Mouse (Mus musculus): ENCODE measurements around the gene Pip4k2b.

Pip4k2b gene

DNA sequence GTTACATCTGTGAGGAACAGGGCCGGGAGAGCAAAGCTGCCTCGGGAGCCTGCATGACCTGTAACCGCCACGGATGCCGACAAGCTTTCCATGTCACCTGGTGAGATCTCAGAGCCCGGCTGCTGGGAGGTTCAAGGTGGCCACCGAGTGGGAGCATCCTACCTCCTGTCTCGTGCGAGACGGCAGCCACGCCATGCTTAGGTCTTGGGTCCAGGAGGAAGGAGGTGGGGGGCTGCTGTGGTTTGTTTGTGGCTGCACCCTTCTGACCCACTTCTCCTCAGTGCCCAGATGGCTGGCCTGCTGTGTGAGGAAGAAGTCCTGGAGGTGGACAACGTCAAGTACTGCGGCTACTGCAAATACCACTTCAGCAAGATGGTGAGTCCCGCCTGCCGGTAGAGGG, 77.7 kb downstream of the Pip4k2b start:
- DNase-seq (ENCODE audit: low spot score in 2 of 2): no peak

DNA sequence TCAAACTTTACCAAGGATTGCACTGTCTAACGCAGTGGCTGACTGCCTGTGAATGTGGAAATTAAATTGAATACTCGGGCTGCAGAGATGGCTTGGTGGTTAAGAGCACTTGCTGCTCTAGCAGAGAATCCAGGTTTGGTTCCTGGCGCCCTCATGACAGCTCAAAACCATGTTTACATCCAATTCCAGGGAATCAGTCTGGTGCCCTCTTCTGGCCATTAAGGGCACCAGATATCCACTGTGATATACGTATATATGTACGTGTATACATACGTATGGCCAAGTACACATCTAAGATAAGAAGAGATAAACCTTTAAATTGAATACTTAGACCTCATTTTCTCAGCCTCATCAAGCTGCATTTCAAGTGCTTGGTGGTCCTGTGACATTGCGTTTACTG, 78.3 kb downstream of the Pip4k2b start:
- DNase-seq (ENCODE audit: low spot score in 2 of 2): no peak

DNA sequence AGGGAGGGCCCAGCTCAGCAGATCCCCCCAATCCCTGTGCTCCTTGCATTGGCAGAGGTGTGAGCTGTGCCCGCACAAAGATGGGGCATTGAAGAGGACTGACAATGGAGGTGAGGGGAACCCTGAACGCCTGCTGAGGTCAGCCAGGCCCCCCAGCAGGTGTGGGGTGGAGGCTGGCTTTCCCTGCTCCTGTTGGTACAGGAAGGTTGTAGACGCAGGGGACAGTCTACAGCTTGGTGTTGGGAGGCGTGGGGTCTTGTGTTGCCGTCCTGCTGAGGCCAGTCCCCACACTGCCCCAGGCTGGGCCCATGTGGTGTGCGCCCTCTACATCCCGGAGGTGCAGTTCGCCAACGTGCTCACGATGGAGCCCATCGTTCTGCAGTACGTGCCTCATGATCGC, 79.1 kb downstream of the Pip4k2b start:
- DNase-seq (ENCODE audit: low spot score in 2 of 2): no peak
